Mouse (Mus musculus): ENCODE data around the gene Adamts17.

Gene Adamts17

GRCm38 (mm10) chr7:66970235-66970634 is 130.7 kb downstream of the Adamts17 start:
- no peak for DNase-seq (ENCODE audit: low read depth, low spot score)

- DNase-seq (ENCODE audit: low read depth, low spot score) = no peak
These were observed 131.4 kb downstream of the Adamts17 start for GRCm38 (mm10) chr7:66970974-66971373.

- no peak for DNase-seq (ENCODE audit: low read depth, low spot score)
These were observed 135.3 kb downstream of the Adamts17 start for GRCm38 (mm10) chr7:66974859-66975258.

- DNase-seq (ENCODE audit: low read depth, low spot score) = no peak
These were observed 136.8 kb downstream of the Adamts17 start for GRCm38 (mm10) chr7:66976371-66976770.

- no peak for DNase-seq (ENCODE audit: low read depth, low spot score)
These were observed 142.1 kb downstream of the Adamts17 start for GRCm38 (mm10) chr7:66981591-66981990.

- DNase-seq (ENCODE audit: low read depth, low spot score) = no peak
These were observed 142.5 kb downstream of the Adamts17 start for GRCm38 (mm10) chr7:66982084-66982483.

GRCm38 (mm10) chr7:66987671-66988070 is 148.1 kb downstream of the Adamts17 start:
- DNase-seq (ENCODE audit: low read depth, low spot score) = no peak

- DNase-seq (ENCODE audit: low read depth, low spot score) = no peak
These were observed 148.9 kb downstream of the Adamts17 start for GRCm38 (mm10) chr7:66988441-66988840.

GRCm38 (mm10) chr7:66989357-66990045 is 150.0 kb downstream of the Adamts17 start:
- DNase-seq (ENCODE audit: low read depth, low spot score) = no peak

- DNase-seq (ENCODE audit: low read depth, low spot score) = no peak
These were observed 159.3 kb downstream of the Adamts17 start for GRCm38 (mm10) chr7:66998821-66999220.

- DNase-seq (ENCODE audit: low read depth, low spot score) = no peak
These were observed 164.1 kb downstream of the Adamts17 start for GRCm38 (mm10) chr7:67003648-67004047.

- no peak for DNase-seq (ENCODE audit: low read depth, low spot score)
These were observed 164.7 kb downstream of the Adamts17 start for GRCm38 (mm10) chr7:67004220-67004619.

GRCm38 (mm10) chr7:67009841-67010240 is 170.3 kb downstream of the Adamts17 start:
- DNase-seq (ENCODE audit: low read depth, low spot score) = no peak

GRCm38 (mm10) chr7:67012011-67012751 is 172.6 kb downstream of the Adamts17 start:
- no peak for DNase-seq (ENCODE audit: low read depth, low spot score)

- no peak for DNase-seq (ENCODE audit: low read depth, low spot score)
These were observed 173.8 kb downstream of the Adamts17 start for GRCm38 (mm10) chr7:67013211-67013895.

GRCm38 (mm10) chr7:67019937-67020336 is 180.4 kb downstream of the Adamts17 start:
- no peak for DNase-seq (ENCODE audit: low read depth, low spot score)

- no peak for DNase-seq (ENCODE audit: low read depth, low spot score)
These were observed 186.9 kb downstream of the Adamts17 start for GRCm38 (mm10) chr7:67026114-67027070.

- DNase-seq (ENCODE audit: low read depth, low spot score) = no peak
These were observed 187.7 kb downstream of the Adamts17 start for GRCm38 (mm10) chr7:67027216-67027615.

GRCm38 (mm10) chr7:67027696-67028095 is 188.2 kb downstream of the Adamts17 start:
- no peak for DNase-seq (ENCODE audit: low read depth, low spot score)

GRCm38 (mm10) chr7:67028902-67029301 is 189.4 kb downstream of the Adamts17 start:
- DNase-seq (ENCODE audit: low read depth, low spot score) = no peak

GRCm38 (mm10) chr7:67029481-67029880 is 189.9 kb downstream of the Adamts17 start:
- DNase-seq (ENCODE audit: low read depth, low spot score) = no peak

Data from A20 (cell line).